Mouse (Mus musculus): ENCODE measurements around the gene Hpd.

- TF ChIP-seq CTCF (IDR thresholded peaks at IDR 0.05) (no peak), EP300 (IDR thresholded peaks at IDR 0.05; ENCODE audit: insufficient read depth, low read depth, low read length) (no peak), POLR2A (IDR thresholded peaks at IDR 0.05; ENCODE audit: insufficient read depth, low read depth, low read length) (no peak)
Observed at GRCm38 (mm10) chr5:123198523-123198922, 16.0 kb upstream of the Hpd start.
